Mouse (Mus musculus) retina, postnatal 1 day (tissue): ENCODE measurements around the gene Slc7a6.
"Not testable (repeated sequence)": the region's sequence is repeated elsewhere in the genome, so short reads cannot be mapped to it uniquely, and the experiment has no call there.

Experiments
- DNase-seq: peaks from one replicate; pipeline ENCODE4 v3.0.0-alpha.2; 2012

Gene Slc7a6

GRCm38 (mm10) chr8:106189162-106189561, 20.5 kb downstream of the Slc7a6 start:
- DNase-seq, result no peak

- no peak for DNase-seq
Measured at GRCm38 (mm10) chr8:106191639-106192038, 23.0 kb downstream of the Slc7a6 start.

GRCm38 (mm10) chr8:106193162-106193561, 24.5 kb downstream of the Slc7a6 start:
- DNase-seq, result no peak

GRCm38 (mm10) chr8:106194062-106194461, 25.4 kb downstream of the Slc7a6 start:
- no peak for DNase-seq

- DNase-seq, result peak; percentile 72
Measured at GRCm38 (mm10) chr8:106198741-106199140, 30.1 kb downstream of the Slc7a6 start.

- DNase-seq, result not testable (repeated sequence)
Measured at GRCm38 (mm10) chr8:106199596-106199995, 30.9 kb downstream of the Slc7a6 start.

- DNase-seq, result no peak
Measured at GRCm38 (mm10) chr8:106210035-106210731, 41.5 kb downstream of the Slc7a6 start.

- peak; percentile 98 for DNase-seq
Measured at GRCm38 (mm10) chr8:106210821-106211345, 42.2 kb downstream of the Slc7a6 start, which contains the start of the genes Slc7a6os and Prmt7. Gene Slc7a6os, minus strand, starts transcription at chr8:106210935. Gene Prmt7, plus strand, starts transcription at chr8:106210936.

- DNase-seq, result no peak
Measured at GRCm38 (mm10) chr8:106211421-106211820, 42.8 kb downstream of the Slc7a6 start.

- no peak for DNase-seq
Measured at GRCm38 (mm10) chr8:106213959-106214358, 45.3 kb downstream of the Slc7a6 start.

GRCm38 (mm10) chr8:106219620-106220019, 51.0 kb downstream of the Slc7a6 start:
- no peak for DNase-seq

- DNase-seq, result peak; percentile 73
Measured at GRCm38 (mm10) chr8:106226589-106226988, 57.9 kb downstream of the Slc7a6 start.

- no peak for DNase-seq
Measured at GRCm38 (mm10) chr8:106231536-106231935, 62.9 kb downstream of the Slc7a6 start.

GRCm38 (mm10) chr8:106232751-106233150, 64.1 kb downstream of the Slc7a6 start:
- DNase-seq, result no peak

GRCm38 (mm10) chr8:106234567-106235261, 66.1 kb downstream of the Slc7a6 start:
- no peak for DNase-seq

- DNase-seq, result no peak
Measured at GRCm38 (mm10) chr8:106237106-106237505, 68.4 kb downstream of the Slc7a6 start.
